Mouse (Mus musculus) monocyte, adult 5-6 weeks (primary cell): ENCODE data around the gene Dand5. TPM values are rescaled to one million over a fixed set of nuclear protein-coding genes. Genes with fewer than 3 reads are reported as not detected.
"Not testable (repeated sequence)": the region's sequence is repeated elsewhere in the genome, so short reads cannot be mapped to it uniquely, and the experiment has no call there.

Experiments used
- ATAC-seq: fragments of 153-309, 156-312 bp; replicated peaks from 2 replicates; pipeline ENCODE4 v1.8.0; 2017; ENCODE audit warnings: mild to moderate bottlenecking; ENCODE audit not compliant: low TSS enrichment, insufficient number of reproducible peaks, severe bottlenecking, poor library complexity, low FRiP score
- total RNA-seq: library from RNA; stranded (forward); fragments of 200-1000, 200-491, 200-594 nt; gene quantifications from 3 replicates; pipeline ENCODE4 v1.2.3, GENCODE M21; 2017

The Dand5 gene
- total RNA-seq, 1 experiment from 2014 or later: 3.8 TPM

GRCm38 (mm10) chr8:84837149-84837911 is 14.7 kb upstream of the Dand5 start:
- no peak for ATAC-seq

- ATAC-seq: no peak
Measured at GRCm38 (mm10) chr8:84834866-84835855, 12.5 kb upstream of the Dand5 start.

GRCm38 (mm10) chr8:84834002-84834865 is 11.6 kb upstream of the Dand5 start:
- ATAC-seq: no peak

- no peak for ATAC-seq
Measured at GRCm38 (mm10) chr8:84832759-84833742, 10.4 kb upstream of the Dand5 start.

- peak; percentile 61 for ATAC-seq
Measured at GRCm38 (mm10) chr8:84832034-84832717, 9.6 kb upstream of the Dand5 start.

GRCm38 (mm10) chr8:84831490-84831889 is 8.9 kb upstream of the Dand5 start, which contains the start of gene Gadd45gip1:
TSS of gene Gadd45gip1 (plus strand) at chr8:84831522.
- ATAC-seq: peak; percentile 84

GRCm38 (mm10) chr8:84826518-84826917 is 3.9 kb upstream of the Dand5 start:
- ATAC-seq: not testable (repeated sequence)

GRCm38 (mm10) chr8:84825636-84826035 is 3.0 kb upstream of the Dand5 start:
- ATAC-seq: no peak

GRCm38 (mm10) chr8:84823653-84824052 is 1.0 kb upstream of the Dand5 start:
- peak; percentile 72 for ATAC-seq

- ATAC-seq: no peak
Measured at GRCm38 (mm10) chr8:84816117-84816516, 6.5 kb downstream of the Dand5 start.

GRCm38 (mm10) chr8:84815547-84815946 is 7.1 kb downstream of the Dand5 start:
- ATAC-seq: peak; percentile 87

- ATAC-seq: no peak
Measured at GRCm38 (mm10) chr8:84814555-84815441, 7.8 kb downstream of the Dand5 start.

GRCm38 (mm10) chr8:84814240-84814554 is 8.4 kb downstream of the Dand5 start:
- ATAC-seq: no peak

GRCm38 (mm10) chr8:84813830-84814229 is 8.8 kb downstream of the Dand5 start:
- ATAC-seq: no peak

- peak; percentile 46 for ATAC-seq
Measured at GRCm38 (mm10) chr8:84813059-84813458, 9.6 kb downstream of the Dand5 start.

- no peak for ATAC-seq
Measured at GRCm38 (mm10) chr8:84811303-84811702, 11.3 kb downstream of the Dand5 start.
